Mouse (Mus musculus): ENCODE results near the gene Irf3. TPM values are rescaled to one million over a fixed set of nuclear protein-coding genes. Genes with fewer than 3 reads are reported as not detected.
A peak's percentile ranks its signal among the peaks of the same experiment; 100 is the strongest.

Gene Irf3
- total RNA-seq, 2 experiments from 2014 or later: 104 to 150 TPM

DNA sequence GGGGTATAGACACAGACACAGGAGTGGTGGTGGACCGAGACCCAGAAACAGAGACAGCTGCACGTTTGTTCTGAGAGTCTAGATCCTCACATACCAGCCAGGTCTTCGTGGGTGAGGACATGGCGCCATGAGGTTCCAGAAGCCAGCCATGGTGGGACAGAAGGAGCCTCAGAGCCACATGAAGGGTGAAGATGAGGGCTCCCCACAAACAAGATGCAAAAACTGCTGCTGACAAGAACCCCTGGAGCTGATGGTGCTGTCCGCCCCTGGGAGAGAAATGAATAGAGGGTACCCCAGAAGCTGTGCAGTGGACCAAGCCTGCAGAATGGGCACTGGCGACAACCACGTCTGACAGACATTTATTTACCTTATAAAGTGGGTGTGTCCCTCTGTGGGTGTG is 26.3 kb upstream of the Irf3 start:
- ATAC-seq (replicated peaks; ENCODE audit: low FRiP score, low TSS enrichment, poor library complexity, severe bottlenecking): no peak

DNA sequence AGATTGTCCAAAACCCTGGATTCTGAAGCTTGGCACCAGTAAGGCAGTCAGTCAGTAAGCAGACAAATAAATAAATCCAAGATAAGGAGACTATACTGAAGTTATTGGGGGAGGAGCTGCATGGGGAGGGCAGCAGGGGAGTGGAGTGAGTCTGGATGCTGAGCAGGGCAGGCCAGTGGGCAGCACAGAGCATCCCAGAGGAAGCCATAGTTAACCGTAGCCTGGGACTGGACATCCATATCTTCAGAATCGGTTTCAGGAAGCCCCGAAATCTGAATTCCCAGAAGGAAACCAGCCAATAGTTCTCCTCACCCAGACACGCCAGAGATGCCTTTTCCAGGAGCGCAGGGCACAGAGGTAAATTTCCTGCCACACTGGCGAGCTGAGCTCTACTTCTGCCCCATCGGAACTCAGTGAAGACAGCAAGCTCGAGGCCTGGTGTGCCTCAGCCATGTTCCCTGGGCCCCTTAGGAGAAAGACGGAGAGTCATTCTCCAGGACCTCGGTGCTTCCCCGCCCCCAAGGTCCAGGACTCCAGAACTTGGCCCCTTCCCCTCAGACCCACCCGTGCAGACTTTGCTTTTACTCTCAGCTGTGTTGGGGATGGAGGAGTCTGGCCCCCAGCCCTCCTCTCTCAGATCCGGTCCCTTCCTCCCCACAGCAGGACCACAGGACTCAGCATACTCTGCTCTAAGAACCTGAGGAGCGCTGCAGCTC is 23.9 kb upstream of the Irf3 start:
- no peak for ATAC-seq (replicated peaks; ENCODE audit: low FRiP score, low TSS enrichment, poor library complexity, severe bottlenecking)

DNA sequence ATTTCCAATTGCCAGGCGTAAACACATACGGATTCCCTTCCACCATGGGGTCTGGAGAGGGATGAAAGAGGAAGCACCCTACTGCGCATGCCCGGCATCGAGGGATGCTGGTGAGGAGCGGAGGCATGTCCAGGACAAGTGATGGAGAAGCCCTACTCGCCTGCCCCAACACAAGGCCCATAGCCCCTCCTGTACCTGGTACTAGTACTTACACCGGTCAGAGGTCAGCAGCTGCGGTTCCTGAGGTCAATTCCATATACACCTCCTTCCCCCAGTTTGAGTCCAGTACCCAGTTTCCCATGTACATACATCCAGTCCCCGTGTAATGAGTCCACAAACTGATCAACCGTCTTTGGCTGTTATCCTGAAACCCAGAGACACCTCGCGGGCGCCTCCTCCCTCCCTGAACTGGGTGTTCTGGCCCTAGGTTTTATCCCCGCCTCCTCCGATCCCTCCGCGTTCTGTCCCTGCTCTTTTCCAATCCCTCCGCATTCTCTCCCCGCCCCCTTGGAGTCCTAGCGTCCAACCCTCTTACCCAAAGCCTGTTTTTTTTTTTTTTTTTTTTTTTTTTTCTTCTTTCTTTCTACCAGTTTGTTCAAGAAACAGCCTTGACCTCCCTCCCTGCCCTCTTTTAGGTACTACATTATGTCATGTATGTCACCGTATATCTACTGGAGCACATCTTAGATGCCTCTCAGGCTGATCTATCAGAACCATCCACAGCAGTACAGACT is 22.9 kb upstream of the Irf3 start, which contains the start of gene Cpt1c:
Cpt1c (minus strand) TSS at position 469 of the 734 bp plus-strand sequence.
- peak; percentile 72 for ATAC-seq (replicated peaks; ENCODE audit: low FRiP score, low TSS enrichment, poor library complexity, severe bottlenecking)

DNA sequence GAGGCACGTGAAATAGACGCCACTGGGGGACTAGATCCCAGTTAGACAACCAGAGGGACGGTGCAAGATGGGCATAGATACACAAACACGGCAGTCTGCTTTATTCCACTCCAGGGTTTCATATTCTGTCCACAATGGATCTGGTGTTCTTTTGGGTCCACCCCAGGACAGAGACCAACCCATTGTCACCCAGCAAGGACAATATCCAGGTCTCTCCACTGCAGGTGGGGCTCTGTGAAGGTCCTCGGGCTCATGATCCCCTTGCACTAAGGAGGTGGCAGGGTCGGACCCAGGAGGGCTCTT is 22.4 kb upstream of the Irf3 start:
- ATAC-seq (replicated peaks; ENCODE audit: low FRiP score, low TSS enrichment, poor library complexity, severe bottlenecking): no peak

DNA sequence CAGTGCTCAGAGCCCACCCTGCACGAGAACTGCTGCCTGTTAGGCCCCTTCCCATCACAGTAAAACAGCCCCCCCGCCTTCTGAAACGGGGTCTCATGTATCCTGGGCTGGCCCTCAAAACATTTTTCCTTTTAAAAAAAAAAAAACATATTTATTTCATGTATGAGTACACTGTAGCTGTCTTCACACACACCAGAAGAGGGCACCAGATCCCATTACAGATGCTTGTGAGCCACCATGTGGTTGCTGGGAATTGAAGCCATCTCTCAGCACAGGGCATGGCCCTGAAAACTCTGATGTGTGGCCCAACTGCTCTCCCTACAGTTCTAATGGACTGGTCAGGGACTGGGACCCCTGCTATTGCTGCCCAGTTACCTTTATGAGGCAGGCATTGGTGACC is 19.1 kb upstream of the Irf3 start:
- ATAC-seq (replicated peaks; ENCODE audit: low FRiP score, low TSS enrichment, poor library complexity, severe bottlenecking): no peak

DNA sequence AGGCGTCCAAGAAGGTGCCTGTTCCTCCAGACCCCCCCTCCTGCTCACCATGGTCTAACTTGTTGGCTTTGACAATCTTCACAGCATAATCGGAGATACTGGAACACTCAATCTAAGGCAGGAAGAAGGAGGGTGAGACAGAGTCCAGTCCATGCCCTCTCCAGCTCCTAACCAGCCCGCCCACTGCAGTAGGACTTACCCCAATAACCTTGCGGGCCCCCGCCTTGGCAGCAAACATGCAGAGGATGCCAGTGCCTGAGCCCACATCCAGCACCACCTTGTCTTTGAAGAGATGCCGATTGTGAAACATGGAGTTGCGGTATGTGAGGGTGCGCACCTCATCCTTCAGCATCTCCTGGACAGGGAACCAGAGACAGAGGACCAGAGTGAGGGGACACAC is 15.9 kb upstream of the Irf3 start:
- no peak for ATAC-seq (replicated peaks; ENCODE audit: low FRiP score, low TSS enrichment, poor library complexity, severe bottlenecking)

DNA sequence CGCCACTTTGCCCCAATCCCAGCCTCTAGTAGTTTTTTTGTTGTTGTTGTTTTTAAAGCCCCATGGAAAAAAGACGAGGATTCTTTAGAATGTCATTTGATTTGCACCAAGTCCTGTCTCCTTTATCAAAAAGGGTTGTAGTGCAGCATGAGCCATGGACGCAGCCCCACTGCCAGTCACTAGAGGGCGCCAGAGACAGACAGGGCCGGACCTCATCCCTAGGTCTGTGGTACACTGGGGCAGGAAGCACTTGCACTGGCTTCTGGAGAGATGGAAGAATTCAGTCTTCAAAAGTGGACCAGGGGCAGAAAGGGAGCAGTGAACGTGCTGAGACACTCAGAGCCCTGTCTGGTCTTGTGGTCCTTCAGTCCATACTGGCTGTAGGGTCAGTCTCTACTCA is 14.4 kb upstream of the Irf3 start:
- 0 out of 2 replicates have a peak, but pooled peaks have one; percentile 28 for ATAC-seq (replicated peaks; ENCODE audit: low FRiP score, low TSS enrichment, poor library complexity, severe bottlenecking)

DNA sequence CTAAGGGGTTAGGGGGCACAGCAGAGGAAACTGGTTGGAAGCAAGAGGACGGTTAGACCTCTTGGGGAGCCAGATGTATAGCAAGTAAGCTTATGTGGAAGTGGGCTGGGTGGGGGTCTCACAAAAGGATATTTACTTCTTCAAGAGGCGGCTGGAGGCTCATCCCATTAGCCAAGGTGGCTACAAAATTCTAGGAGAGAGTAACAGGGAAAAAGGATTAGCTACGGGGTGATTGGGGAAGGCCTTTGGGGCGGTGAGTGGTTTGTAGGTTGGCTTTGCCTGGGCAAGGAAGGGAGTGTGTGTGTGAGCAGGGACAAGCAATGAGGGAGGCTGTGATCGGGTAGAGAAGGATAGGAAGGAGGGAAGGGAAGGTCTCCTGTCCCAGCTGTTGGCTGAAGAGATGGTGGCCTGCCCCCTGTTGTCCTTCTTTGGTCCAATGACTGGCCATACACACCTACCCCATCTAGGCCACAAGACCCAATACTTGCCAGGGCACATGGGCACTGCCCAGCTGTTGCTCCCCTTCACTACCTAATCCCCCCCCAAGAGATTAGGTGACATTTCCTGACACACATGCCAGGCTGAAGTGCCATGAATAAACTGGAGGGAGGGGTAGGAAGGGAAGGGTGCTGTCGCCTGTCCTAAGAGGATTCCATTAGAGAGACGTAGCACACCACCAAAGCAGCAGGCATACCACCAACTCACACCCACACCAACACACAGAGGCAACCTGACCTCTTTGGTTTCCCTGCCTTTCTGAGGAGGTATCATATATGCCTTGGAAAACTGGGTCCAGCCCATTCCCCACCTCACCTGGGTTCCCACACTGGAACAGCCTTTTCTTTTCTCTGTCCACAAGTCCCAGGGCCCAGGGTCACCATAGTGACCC is 13.3 kb upstream of the Irf3 start:
- no peak for ATAC-seq (replicated peaks; ENCODE audit: low FRiP score, low TSS enrichment, poor library complexity, severe bottlenecking)

DNA sequence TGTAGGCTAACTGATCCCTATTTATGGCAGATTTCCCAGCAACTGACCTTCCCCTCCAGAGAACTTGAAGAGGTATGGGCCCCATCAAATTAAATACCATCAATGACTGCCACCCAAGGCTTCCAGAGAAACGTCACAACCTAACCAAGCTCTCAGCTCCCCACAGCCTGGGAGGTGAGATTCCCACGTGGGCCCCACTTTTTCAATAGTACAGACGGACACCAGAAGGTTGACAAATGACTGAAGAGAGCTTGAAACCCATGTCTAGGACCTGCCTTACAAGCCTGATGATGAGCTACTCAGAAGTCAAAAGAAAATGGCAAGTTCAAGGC is 12.6 kb upstream of the Irf3 start:
- no peak for ATAC-seq (replicated peaks; ENCODE audit: low FRiP score, low TSS enrichment, poor library complexity, severe bottlenecking)

DNA sequence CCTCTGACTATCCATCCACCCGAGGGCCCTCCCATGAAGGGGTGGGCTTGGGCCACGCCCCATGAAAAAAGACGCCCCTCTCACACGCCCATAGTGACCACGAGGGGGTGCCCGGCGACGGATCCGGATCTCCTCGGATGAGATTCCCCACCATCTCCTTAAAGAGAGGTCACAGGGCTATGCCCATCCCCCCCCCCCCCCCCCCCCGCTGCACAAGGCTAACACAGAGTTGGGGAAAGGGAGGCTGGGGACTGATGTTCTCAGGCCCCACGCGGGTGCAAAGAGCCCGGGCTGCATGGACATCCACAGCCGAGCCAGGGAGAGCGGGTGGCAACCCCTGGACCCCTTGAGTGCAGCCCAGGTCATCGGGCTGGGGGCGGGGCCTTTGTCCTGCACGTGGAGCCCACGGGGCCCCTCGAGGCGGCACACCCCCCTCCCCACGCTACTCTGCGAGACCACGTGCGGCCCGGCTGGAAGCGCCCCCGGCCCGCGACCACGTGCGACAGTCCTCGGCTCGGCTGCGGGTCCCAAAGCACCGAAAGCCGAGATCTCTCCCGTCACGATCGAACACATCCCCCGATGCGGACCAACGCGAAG is 11.8 kb upstream of the Irf3 start:
- no peak for ATAC-seq (replicated peaks; ENCODE audit: low FRiP score, low TSS enrichment, poor library complexity, severe bottlenecking)

DNA sequence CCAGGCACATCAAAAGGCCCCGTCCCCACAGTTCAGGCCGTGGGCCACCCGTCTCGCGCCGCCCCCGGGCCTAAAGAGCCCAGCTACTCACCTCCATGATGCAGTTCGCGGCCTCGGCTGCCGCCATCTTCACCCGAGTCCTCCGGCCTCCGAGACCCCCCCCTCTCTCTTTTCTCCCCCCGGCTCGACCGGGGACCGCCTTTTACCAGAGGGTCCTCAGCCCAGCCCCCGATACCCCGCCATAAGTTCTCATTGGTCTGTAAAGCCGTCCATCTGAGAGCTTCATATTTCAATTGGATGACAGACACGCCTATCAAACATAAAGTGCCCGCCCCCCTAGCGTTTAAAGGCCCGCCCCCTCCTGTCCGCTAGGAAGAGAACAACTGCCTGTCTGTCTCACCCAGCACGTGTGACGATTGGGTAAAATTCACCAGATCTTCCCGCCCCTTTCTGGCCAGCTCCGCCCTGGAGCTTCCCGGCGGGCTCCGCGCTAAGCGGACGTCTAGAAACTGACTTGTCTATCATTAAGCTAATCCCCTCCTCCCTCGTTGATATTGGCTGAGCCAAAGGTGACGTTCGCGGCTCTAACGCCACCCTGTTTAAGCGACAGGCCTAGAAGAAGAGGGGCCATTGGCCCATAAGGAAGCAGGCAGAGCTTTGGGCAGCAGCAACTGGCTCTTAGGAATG is 11.1 kb upstream of the Irf3 start, which contains the start of gene Prmt1:
Prmt1 (minus strand) TSS at position 377 of the 687 bp plus-strand sequence.
- ATAC-seq (replicated peaks; ENCODE audit: low FRiP score, low TSS enrichment, poor library complexity, severe bottlenecking): peak; percentile 89

DNA sequence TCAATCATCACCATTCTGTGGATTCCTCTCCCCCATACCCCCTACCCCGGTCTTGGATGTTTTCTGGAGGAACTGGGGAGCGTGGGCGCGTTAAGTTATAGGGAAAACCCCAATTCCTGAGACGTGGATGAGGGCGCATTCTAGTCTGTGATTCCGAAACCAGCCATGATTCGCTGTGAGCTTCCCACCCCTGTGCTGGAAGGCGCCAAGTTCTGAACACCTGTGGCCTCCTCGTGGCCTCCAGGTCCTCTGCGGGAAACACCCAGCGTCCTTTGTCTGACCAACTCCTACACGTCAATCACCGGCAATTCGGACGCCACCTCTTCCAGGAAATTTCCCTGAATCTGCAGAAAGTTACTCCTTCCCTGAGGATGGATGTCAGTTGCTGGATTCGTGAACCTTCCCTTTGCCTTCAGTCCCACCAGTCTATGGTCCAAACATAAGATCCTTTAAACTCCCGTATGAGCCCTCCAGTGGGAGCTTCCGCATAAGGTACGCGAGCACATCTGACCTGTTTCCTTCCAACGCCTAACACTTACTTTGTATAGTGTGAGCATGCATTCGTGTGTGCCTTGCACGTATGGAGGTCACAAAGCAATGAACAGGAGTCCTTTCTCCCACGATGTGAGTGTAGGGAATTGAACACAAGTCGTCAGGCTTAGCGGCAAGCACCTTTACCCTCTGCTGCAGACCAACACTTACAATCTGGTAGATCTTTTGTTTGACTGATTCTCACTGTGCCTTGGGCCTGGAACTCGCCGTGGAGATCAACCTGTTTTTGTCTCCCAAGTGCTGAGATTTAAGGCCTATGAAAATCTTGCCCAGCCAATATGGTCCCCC is 10.3 kb upstream of the Irf3 start:
- ATAC-seq (replicated peaks; ENCODE audit: low FRiP score, low TSS enrichment, poor library complexity, severe bottlenecking): peak; percentile 22

DNA sequence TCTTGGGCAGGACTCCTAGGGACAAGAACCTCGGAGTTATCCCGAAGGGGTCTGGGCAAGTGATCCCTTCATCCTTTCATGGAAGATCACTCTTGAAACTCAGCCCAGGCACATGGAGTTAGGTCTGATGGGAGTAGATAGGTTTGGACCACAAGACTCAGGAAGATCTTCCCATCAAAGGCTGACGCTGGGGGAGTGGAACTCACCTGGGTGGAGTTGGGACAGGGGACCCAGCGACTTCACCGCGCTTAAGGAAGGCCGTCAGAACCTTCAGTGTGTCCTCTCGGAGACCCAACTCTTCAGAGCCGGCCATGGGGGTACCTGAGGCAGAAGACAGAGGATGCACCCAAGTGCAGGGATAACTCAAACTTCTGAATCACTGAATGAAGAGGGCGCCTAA is 776 bp upstream of the Irf3 start:
- no peak for ATAC-seq (replicated peaks; ENCODE audit: low FRiP score, low TSS enrichment, poor library complexity, severe bottlenecking)

DNA sequence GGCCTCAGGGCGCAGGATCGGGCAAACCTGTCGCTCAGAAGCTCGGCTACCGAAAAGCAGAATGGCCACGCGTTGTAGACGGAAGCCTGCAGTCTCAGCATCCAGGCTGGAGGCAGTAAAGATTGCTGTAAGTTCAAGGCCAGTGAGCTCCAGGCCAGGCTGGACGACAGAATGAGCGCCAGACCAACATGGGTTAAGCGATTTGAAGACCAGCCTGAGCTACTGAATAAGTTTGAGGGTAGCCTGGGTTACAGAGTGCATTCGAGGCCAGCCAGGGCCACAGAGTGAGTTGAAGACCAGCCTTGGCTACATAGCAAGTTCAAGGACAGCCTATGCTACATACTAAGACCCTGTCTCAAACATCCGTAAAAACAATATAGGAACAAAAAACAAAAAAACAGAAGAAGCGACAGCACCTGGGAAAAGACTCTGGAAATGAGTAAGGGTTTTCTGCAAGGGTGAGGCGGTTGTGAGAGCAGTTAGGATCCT is 536 bp downstream of the Irf3 start:
- no peak for ATAC-seq (replicated peaks; ENCODE audit: low FRiP score, low TSS enrichment, poor library complexity, severe bottlenecking)

DNA sequence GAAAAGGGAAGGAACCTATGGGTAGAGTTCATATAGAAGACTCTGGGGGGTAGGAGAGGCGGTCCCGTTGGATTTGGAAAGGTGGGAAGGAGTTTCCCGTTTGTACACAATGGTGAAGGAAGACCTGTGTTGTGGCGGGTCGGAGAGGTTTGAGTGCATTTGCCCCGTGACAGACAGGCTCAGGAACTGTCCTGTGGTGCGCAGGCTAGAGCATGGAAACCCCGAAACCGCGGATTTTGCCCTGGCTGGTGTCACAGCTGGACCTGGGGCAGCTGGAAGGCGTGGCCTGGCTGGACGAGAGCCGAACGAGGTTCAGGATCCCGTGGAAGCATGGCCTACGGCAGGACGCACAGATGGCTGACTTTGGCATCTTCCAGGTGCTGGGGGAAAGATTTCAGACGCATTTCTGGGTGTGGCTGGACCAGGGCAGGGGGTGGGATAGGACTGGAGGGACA is 1.1 kb downstream of the Irf3 start, which contains the start of gene Bcl2l12:
Bcl2l12 (minus strand) TSS at position 212 of the 455 bp plus-strand sequence.
- ATAC-seq (replicated peaks; ENCODE audit: low FRiP score, low TSS enrichment, poor library complexity, severe bottlenecking): peak; percentile 18; the same call in 1 of the 2 replicates

DNA sequence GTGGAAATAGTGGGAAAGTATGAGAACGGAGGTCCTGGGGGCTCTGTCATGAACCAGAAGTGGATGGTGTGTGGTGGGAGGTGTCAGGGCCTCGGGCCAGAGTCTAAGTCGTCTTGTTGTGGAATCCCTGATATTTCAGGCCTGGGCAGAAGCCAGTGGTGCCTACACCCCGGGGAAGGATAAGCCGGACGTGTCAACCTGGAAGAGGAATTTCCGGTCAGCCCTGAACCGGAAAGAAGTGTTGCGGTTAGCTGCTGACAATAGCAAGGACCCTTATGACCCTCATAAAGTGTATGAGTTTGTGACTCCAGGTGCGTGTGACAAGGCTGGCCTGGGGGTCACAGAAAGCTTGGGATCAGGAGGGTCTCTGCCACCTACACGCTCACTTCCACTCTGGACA is 2.3 kb downstream of the Irf3 start:
- no peak for ATAC-seq (replicated peaks; ENCODE audit: low FRiP score, low TSS enrichment, poor library complexity, severe bottlenecking)

DNA sequence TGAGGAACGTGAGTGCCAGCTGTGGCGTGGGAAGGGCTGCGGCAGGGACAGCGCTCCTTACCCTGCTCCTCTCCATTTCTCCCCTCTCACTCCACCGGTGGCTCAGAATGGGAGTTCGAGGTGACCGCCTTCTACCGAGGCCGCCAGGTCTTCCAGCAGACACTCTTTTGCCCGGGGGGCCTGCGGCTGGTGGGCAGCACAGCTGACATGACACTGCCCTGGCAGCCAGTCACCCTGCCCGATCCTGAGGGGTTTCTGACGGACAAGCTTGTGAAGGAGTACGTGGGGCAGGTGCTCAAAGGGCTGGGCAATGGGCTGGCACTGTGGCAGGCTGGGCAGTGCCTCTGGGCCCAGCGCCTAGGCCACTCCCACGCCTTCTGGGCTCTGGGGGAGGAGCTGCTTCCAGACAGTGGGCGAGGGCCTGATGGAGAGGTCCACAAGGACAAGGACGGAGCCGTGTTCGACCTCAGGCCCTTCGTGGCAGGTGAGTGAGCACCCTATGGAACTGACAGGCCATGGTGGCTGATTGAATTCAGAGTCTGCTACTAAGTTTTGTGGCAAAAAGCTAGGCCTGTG is 3.2 kb downstream of the Irf3 start:
- ATAC-seq (replicated peaks; ENCODE audit: low FRiP score, low TSS enrichment, poor library complexity, severe bottlenecking): no peak

DNA sequence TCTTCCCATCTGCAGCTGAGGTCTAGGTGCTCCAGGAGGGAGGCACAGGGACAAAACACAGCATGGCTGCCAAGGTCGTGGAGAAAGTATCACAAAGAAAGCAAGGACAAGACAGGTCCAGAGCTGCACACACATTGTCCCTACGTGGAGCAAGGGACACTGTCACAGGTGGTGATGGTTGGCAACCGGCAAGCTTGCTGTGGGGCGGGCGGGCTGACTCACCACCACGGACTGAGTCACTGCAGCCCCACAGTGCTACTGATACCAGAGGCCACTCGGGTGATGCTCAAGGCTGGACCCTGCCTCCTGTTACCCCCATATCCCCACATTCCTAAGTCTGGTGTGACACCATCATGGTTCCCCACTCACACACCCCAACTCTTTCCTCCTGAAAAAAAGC is 5.0 kb downstream of the Irf3 start:
- no peak for ATAC-seq (replicated peaks; ENCODE audit: low FRiP score, low TSS enrichment, poor library complexity, severe bottlenecking)

Data from megakaryocyte-erythroid progenitor cell, adult 5-6 weeks (primary cell).